Mouse (Mus musculus) heart, embryonic 11.5 days (tissue): ENCODE results near the gene Snai1. TPM values are rescaled to one million over a fixed set of nuclear protein-coding genes. Genes with fewer than 3 reads are reported as not detected.

Experiments
- ATAC-seq: fragments of 200-750 bp; cut with Nextera tagmentation; replicated peaks from 2 replicates; pipeline ENCODE4 v1.8.0; 2017; ENCODE audit warnings: moderate library complexity; ENCODE audit not compliant: insufficient number of reproducible peaks, low FRiP score, low TSS enrichment
- H3K27ac ChIP-seq: fragments of 300-500 bp; sonication (generic); 2 replicates; pipeline ENCODE4 v1.5.1; 2014; ENCODE audit warnings: mild to moderate bottlenecking, low read depth, low read length
- H3K27me3 ChIP-seq: fragments of 300-500 bp; sonication (generic); 2 replicates; pipeline ENCODE4 v1.6.1; 2014; ENCODE audit warnings: mild to moderate bottlenecking, low read length, mixed read lengths; ENCODE audit not compliant: control insufficient read depth, insufficient read depth
- H3K36me3 ChIP-seq: fragments of 300-500 bp; sonication (generic); 2 replicates; pipeline ENCODE4 v1.6.1; 2014; ENCODE audit warnings: mild to moderate bottlenecking, low read length, moderate library complexity, mixed read lengths; ENCODE audit not compliant: control insufficient read depth, insufficient read depth
- H3K4me1 ChIP-seq: fragments of 300-500 bp; sonication (generic); 2 replicates; pipeline ENCODE4 v1.6.1; 2014; ENCODE audit warnings: low read length; ENCODE audit not compliant: control insufficient read depth, insufficient read depth
- H3K4me2 ChIP-seq: fragments of 300-500 bp; sonication (generic); 2 replicates; pipeline ENCODE4 v1.6.1; 2014; ENCODE audit warnings: mild to moderate bottlenecking, moderate library complexity
- H3K4me3 ChIP-seq: fragments of 300-500 bp; sonication (generic); 2 replicates; pipeline ENCODE4 v1.5.1; 2014; ENCODE audit warnings: low read depth, low read length
- H3K9ac ChIP-seq: fragments of 300-500 bp; sonication (generic); 2 replicates; pipeline ENCODE4 v1.6.1; 2014; ENCODE audit warnings: mild to moderate bottlenecking, low read depth, low read length, moderate library complexity
- H3K9me3 ChIP-seq: fragments of 300-500 bp; sonication (generic); replicated peaks from 2 replicates; pipeline ENCODE4 v1.6.1; 2016; ENCODE audit warnings: low read length; ENCODE audit not compliant: control insufficient read depth
- WGBS: fragments of 180-500 bp; shearing (Covaris S2); extraction: QIAGEN DNeasy Blood & Tissue Kit; methylation state at CpG from one replicate; pipeline ENCODE4 v1.1.7; 2014; ENCODE audit not compliant: insufficient replicate concordance; 5-methylcytosine and 5-hydroxymethylcytosine counted together
- polyA plus RNA-seq: library from polyadenylated mRNA; unstranded; fragments of >200 nt; fragmentation: Nextera tagmentation; extraction: Ambion mirVana; gene quantifications from 2 replicates; pipeline ENCODE4 v1.2.1, GENCODE M21; 2014

Gene Snai1
- polyA plus RNA-seq, 1 experiment from 2014 or later: 21.1 TPM

DNA sequence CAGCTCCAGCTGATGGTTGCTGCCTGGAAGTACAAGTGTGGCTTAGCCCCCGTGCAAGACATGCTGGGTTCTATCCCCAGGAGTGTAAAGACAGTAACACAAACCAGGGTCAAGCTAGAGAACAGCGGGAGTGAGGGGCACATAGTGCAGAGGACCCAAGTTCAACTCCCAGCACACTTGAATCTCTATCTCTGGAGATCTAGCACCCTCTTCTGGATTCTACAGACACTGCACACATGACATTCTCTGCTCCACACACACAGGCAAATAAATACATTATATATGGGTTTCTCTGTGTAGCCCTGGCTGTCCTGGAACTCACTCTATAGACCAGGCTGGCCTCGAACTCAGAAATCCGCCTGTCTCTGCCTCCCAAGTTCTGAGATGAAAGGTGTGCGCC lies 25.0 kb upstream of the Snai1 start:
- peaks cover 51% of the 10 kb centered on the region for H3K36me3 ChIP-seq
- H3K27me3 ChIP-seq: no peaks in the 10 kb centered on the region
- H3K4me3 ChIP-seq: no peak overlapping the region
- H3K9me3 ChIP-seq: no peaks in the 10 kb centered on the region
- H3K4me1 ChIP-seq: peaks cover 12% of the 10 kb centered on the region; the same call in 1 of the 2 replicates
- ATAC-seq: no peak
- WGBS: 87% methylated on average over 5 of the region's 5 CpGs
- no peak overlapping the region for H3K9ac ChIP-seq
- H3K27ac ChIP-seq: no peak overlapping the region
- no peak overlapping the region for H3K4me2 ChIP-seq

DNA sequence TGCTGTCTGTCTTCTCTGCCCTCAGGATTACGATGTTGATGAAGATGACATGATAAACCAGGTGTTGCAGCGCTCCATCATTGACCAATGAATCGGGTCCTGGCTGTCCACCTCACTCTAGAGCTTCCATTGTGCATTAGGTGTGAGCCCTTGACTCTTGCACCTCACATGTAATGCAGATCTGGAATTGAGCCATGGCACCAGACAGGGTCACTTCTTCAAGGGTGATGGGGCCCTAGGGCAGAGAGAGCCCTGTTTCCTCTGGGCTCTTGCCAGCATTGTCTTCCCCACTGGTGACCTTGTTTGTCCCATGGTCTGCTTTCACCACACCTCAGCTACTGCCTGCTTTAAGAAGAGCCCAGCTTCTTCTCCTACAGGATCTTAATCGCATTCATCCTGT lies 23.4 kb upstream of the Snai1 start:
- Histone ChIP-seq H3K36me3 (peaks cover 49% of the 10 kb centered on the region), H3K27ac (no peak overlapping the region), H3K4me2 (no peak overlapping the region), H3K4me3 (no peak overlapping the region), H3K9me3 (no peaks in the 10 kb centered on the region), H3K9ac (no peak overlapping the region), H3K27me3 (no peaks in the 10 kb centered on the region), H3K4me1 (peaks cover 12% of the 10 kb centered on the region; the same call in 1 of the 2 replicates)
- 95% methylated on average over 4 of the region's 4 CpGs for WGBS
- no peak for ATAC-seq

DNA sequence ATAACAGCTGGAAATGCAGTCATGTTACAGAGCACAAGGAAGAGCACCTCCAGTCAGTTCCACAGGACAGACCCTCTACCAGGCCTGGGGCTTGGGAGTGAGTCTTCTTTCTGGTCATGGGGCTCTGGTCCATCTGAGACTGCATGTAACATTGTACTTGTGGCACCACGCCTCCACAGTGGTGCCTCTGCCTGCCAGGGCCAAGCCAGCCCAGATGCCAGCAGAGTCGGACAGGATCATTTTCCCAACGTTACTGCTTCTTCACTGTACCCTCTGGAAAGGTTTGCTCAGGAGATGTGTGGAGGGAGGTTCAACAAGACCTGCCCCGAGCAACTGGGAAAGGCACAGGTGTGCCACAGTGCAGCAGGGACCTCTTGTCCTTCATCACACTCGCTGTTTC lies 22.3 kb upstream of the Snai1 start:
- Histone ChIP-seq H3K9me3 (no peaks in the 10 kb centered on the region), H3K4me2 (no peak overlapping the region), H3K9ac (no peak overlapping the region), H3K36me3 (peaks cover 49% of the 10 kb centered on the region), H3K4me3 (no peak overlapping the region), H3K27me3 (no peaks in the 10 kb centered on the region), H3K4me1 (peaks cover 5% of the 10 kb centered on the region; the same call in 1 of the 2 replicates), H3K27ac (no peak overlapping the region)
- no peak for ATAC-seq
- WGBS: 89% methylated on average over 5 of the region's 5 CpGs

DNA sequence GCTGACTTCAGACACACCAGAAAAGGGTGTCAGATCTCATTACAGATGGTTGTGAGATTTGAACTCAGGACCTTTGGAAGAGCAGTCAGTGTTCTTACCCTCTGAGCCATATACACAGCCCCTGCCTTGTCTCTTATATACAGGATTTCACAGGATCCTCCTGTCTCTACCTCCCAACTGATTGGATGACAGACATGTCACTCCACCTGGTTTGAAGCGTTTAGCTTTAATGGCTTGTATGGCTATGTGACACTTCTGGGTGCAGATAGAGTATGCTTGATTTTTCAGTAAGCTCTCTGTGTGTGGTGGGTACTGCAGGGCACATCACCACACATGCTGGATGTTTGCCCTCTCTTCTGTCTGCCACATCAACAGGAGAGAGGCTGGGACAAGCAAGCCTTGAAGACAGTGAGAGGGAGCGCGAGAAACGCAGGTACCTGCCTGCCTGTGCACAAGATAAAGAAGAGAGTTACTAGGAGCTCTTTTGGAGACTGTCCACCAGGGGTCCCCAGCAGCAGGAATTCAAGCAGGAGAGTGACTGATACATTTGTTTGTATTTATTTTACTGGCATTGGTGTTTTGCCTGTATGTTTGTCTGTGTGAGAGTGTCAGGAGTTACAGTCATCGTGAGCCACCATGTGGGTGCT lies 18.3 kb upstream of the Snai1 start:
- no peak overlapping the region for H3K4me3 ChIP-seq
- no peak for ATAC-seq
- no peaks in the 10 kb centered on the region for H3K9me3 ChIP-seq
- no peaks in the 10 kb centered on the region for H3K4me1 ChIP-seq
- H3K9ac ChIP-seq: no peak overlapping the region
- WGBS: 73% methylated on average over 5 of the region's 5 CpGs
- no peak overlapping the region for H3K4me2 ChIP-seq
- no peaks in the 10 kb centered on the region for H3K27me3 ChIP-seq
- H3K36me3 ChIP-seq: peaks cover 21% of the 10 kb centered on the region
- no peak overlapping the region for H3K27ac ChIP-seq

DNA sequence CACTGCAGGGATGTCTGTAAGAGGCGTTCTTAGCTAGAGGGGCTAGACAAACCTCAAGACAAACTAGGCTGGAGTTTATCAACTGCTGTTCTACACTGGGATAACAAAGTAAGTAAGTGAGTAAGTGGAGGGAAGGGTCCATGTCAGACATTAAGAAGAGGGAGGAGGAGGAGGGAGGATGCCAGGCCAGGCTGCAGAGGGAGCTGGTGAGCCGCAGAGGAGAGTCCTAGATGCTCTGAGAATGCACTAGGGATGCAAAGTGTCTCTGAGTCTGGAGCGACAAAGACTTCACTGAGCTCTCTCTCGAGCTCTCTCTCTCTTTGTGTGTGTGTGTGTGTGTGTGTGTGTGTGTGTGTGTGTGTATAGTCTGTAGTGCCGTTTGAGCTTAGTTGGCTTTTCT lies 9.7 kb upstream of the Snai1 start:
- Histone ChIP-seq H3K27ac (no peak overlapping the region), H3K4me2 (no peak overlapping the region), H3K9ac (no peak overlapping the region), H3K4me1 (no peaks in the 10 kb centered on the region), H3K27me3 (peaks cover 6% of the 10 kb centered on the region; the same call in 1 of the 2 replicates), H3K36me3 (no peaks in the 10 kb centered on the region), H3K9me3 (no peaks in the 10 kb centered on the region), H3K4me3 (no peak overlapping the region)
- ATAC-seq: no peak
- 17% methylated on average over 5 of the region's 5 CpGs for WGBS

DNA sequence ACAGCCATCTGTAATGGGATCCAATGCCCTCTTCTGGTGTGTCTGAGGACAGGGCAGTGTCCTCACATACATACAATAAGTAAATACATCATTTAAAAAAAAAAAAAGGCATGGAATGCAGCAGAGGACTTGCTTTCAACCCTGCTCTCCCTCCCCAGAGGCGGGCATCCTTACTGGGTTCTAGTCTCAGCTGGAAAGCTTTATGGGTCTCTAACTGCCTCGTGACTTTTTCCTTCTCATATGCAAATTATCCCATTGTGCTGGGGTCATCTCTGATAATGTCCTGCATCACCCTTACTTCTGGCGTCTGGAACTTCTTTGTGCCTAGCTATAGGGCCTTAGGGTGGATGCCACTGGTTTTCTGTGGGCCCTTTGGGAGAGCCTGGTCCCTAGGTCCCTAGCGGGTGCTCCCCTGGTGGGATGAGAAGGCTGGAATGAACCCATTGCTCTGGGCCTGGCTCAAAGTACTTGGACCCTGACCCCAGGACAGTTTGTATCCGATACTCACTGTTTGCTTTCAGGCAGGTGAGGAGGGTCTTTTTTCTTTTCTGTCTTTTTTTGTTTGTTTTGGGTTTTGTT lies 8.0 kb upstream of the Snai1 start:
- Histone ChIP-seq H3K9ac (no peak overlapping the region), H3K36me3 (no peaks in the 10 kb centered on the region), H3K27ac (no peak overlapping the region), H3K4me3 (no peak overlapping the region), H3K4me1 (no peaks in the 10 kb centered on the region), H3K27me3 (peaks cover 6% of the 10 kb centered on the region; the same call in 1 of the 2 replicates), H3K4me2 (no peak overlapping the region), H3K9me3 (no peaks in the 10 kb centered on the region)
- no peak for ATAC-seq
- 49% methylated on average over 5 of the region's 5 CpGs for WGBS

DNA sequence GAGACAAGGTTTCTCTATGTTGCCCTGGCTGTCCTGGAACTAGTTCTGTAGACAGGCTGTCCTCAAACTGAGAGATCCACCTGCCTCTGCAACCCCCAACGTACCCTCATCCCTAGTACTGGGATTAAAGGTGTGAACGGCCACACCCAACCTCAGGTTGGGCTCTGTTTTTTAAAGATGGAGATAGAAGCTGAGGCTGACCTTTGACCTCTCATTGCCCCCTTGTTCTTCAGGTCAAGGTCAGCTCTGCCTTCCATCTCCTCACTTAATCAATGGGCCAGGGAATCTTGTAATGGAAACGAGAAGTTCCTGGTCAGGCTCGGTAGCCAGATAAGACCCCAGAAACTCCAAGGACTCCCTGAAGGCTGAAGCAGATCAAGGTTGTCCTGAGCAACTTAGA lies 7.5 kb upstream of the Snai1 start:
- no peak for ATAC-seq
- Histone ChIP-seq H3K36me3 (no peaks in the 10 kb centered on the region), H3K27ac (no peak overlapping the region), H3K4me3 (no peak overlapping the region), H3K4me1 (no peaks in the 10 kb centered on the region), H3K9me3 (no peaks in the 10 kb centered on the region), H3K4me2 (no peak overlapping the region), H3K9ac (no peak overlapping the region), H3K27me3 (peaks cover 6% of the 10 kb centered on the region; the same call in 1 of the 2 replicates)
- 67% methylated on average over 4 of the region's 4 CpGs for WGBS

DNA sequence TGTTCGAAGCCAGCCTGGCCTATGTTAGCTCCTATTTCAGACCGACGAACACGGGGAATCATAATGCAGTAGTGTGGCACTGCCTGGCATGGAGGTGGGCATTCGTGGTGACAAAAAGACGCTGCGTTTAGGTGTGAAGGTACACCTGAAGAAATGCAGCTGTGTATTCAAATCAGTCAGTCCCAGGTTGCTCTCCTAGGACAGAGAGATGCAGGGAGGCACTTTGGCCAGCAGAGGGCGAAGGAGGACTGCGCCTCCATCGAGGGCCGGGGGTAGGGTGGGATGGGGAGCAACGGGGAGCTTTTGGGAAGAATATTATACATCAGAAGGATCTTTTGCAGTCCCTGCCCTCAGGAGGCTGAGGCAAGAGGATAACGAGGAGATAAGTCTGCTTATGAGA lies 5.9 kb upstream of the Snai1 start:
- 0 out of 2 replicates have a peak overlapping the region, but pooled peaks have one; percentile 15 for H3K4me2 ChIP-seq
- H3K9ac ChIP-seq: no peak overlapping the region
- H3K27me3 ChIP-seq: peaks cover 16% of the 10 kb centered on the region
- WGBS: 19% methylated on average over 13 of the region's 13 CpGs
- no peaks in the 10 kb centered on the region for H3K9me3 ChIP-seq
- no peak for ATAC-seq
- H3K4me3 ChIP-seq: no peak overlapping the region
- H3K4me1 ChIP-seq: no peaks in the 10 kb centered on the region
- H3K27ac ChIP-seq: no peak overlapping the region
- H3K36me3 ChIP-seq: no peaks in the 10 kb centered on the region

DNA sequence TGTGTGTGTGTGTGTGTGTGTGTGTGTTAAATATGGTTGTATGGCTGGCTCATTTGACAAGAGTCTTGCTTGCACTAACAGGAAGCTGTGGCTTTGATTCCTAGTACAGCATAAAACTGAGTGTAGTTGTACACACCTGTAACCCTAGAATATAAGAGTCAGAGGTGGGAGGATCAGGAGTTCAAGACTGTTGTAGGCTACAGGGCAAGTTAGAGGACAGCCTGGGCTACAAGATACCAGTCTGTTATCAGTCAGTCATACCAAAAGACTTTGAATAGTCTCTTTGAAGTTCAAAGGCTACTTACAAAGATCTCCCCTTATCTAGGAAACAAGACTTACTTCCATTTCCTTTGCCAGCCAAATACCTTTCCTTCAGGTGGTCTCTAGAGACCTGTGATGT lies 4.1 kb upstream of the Snai1 start:
- H3K36me3 ChIP-seq: no peaks in the 10 kb centered on the region
- H3K9me3 ChIP-seq: no peaks in the 10 kb centered on the region
- no peak overlapping the region for H3K4me3 ChIP-seq
- no peak overlapping the region for H3K4me2 ChIP-seq
- ATAC-seq: no peak
- no peak overlapping the region for H3K9ac ChIP-seq
- peaks cover 22% of the 10 kb centered on the region for H3K27me3 ChIP-seq
- H3K4me1 ChIP-seq: peaks cover 4% of the 10 kb centered on the region; the same call in 1 of the 2 replicates
- no peak overlapping the region for H3K27ac ChIP-seq
